Mouse (Mus musculus) liver, embryonic 14.5 days (tissue): Measurements from ENCODE around the gene Tnfaip3. TPM values are rescaled to one million over a fixed set of nuclear protein-coding genes. Genes with fewer than 3 reads are reported as not detected.

Experiments
- ATAC-seq: fragments of 200-750 bp; cut with Nextera tagmentation; 2 replicates; pipeline ENCODE4 v1.8.0; 2017; ENCODE audit warnings: moderate number of reproducible peaks, mild to moderate bottlenecking, moderate library complexity; ENCODE audit not compliant: insufficient read depth
- DNase-seq, 3 experiments: peaks; one replicate each; pipeline ENCODE4 v3.0.0-alpha.2; 2012 to 2013; ENCODE audit warnings: low read depth in 3 of 3, low spot score in 3 of 3
- H3K27ac ChIP-seq: fragments of 300-500 bp; sonication (generic); 2 replicates; pipeline ENCODE4 v1.5.1; 2014; ENCODE audit warnings: moderate library complexity, mild to moderate bottlenecking, control low read depth, inconsistent platforms
- H3K27me3 ChIP-seq: fragments of 300-500 bp; sonication (generic); 2 replicates; pipeline ENCODE4 v1.6.1; 2014; ENCODE audit warnings: mild to moderate bottlenecking, low read length, moderate library complexity; ENCODE audit not compliant: control insufficient read depth, insufficient read depth
- H3K36me3 ChIP-seq: fragments of 300-500 bp; sonication (generic); replicated peaks from 2 replicates; pipeline ENCODE4 v1.6.1; 2014; ENCODE audit warnings: low read depth; ENCODE audit not compliant: control insufficient read depth, insufficient read depth
- H3K4me1 ChIP-seq, 2 experiments: fragments of 200-500 bp in 1 of 2; fragments of 300-500 bp in 1 of 2; sonication (generic) in 1 of 2; replicated peaks; 2 replicates each; pipeline ENCODE4 v1.6.1; 2012 to 2014; ENCODE audit warnings: antibody characterized with exemption in 1 of 2, inconsistent platforms in 1 of 2, low read length in 1 of 2; ENCODE audit not compliant: control insufficient read depth in 2 of 2, insufficient read depth in 2 of 2
- H3K4me2 ChIP-seq: fragments of 300-500 bp; sonication (generic); 2 replicates; pipeline ENCODE4 v1.6.1; 2014; ENCODE audit warnings: low read depth, mild to moderate bottlenecking, control low read depth, moderate library complexity
- H3K4me3 ChIP-seq, 2 experiments: fragments of 200-500 bp in 1 of 2; fragments of 300-500 bp in 1 of 2; sonication (generic) in 1 of 2; 2 replicates each; pipeline ENCODE4 v1.5.1; 2012 to 2014; ENCODE audit warnings: low read depth in 2 of 2, low read length in 2 of 2, mild to moderate bottlenecking in 2 of 2, control low read depth in 1 of 2, inconsistent platforms in 1 of 2, moderate library complexity in 1 of 2; ENCODE audit not compliant: insufficient read depth in 1 of 2
- H3K9ac ChIP-seq: fragments of 300-500 bp; sonication (generic); replicated peaks from 2 replicates; pipeline ENCODE4 v1.6.1; 2014; ENCODE audit warnings: mild to moderate bottlenecking, control low read depth, moderate library complexity
- H3K9me3 ChIP-seq: fragments of 300-500 bp; sonication (generic); 2 replicates; pipeline ENCODE4 v1.6.1; 2016; ENCODE audit warnings: low read length, mixed read lengths; ENCODE audit not compliant: control insufficient read depth
- CTCF ChIP-seq: IDR thresholded peaks from 2 replicates; pipeline ENCODE4 v1.5.1; 2016; ENCODE audit warnings: antibody characterized with exemption, low read depth, control low read depth
- EP300 ChIP-seq: IDR thresholded peaks from 2 replicates; pipeline ENCODE4 v1.6.1; 2016; ENCODE audit warnings: antibody characterized with exemption, low read depth
- WGBS: fragments of 180-500 bp; shearing (Covaris S2); extraction: QIAGEN DNeasy Blood & Tissue Kit; methylation state at CpG from one replicate; pipeline ENCODE4 v1.1.7; 2014; ENCODE audit not compliant: insufficient replicate concordance; 5-methylcytosine and 5-hydroxymethylcytosine counted together
- polyA plus RNA-seq, 2 experiments: library from polyadenylated mRNA; depleted of rRNA in 1 of 2; stranded (reverse) in 1 of 2; unstranded in 1 of 2; fragments of >200 nt; fragmentation: Nextera tagmentation in 1 of 2; extraction: Ambion mirVana in 1 of 2; gene quantifications; 2 replicates each; pipeline versions ENCODE4 v1.2.1 to v1.2.3; 2012 to 2014

Gene Tnfaip3
- polyA plus RNA-seq, 2 experiments = 0.77 to 1.1 TPM

GRCm38 (mm10) chr10:18965601-18966000 is 49.9 kb downstream of the Tnfaip3 start:
- H3K4me2 ChIP-seq = no peak overlapping the region
- no peak overlapping the region for H3K4me3 ChIP-seq
- ATAC-seq (no peak), DNase-seq (no peak)
- WGBS = 66% methylated on average over 4 of the region's 4 CpGs
- no peaks in the 10 kb centered on the region for H3K4me1 ChIP-seq
- H3K9me3 ChIP-seq = no peaks in the 10 kb centered on the region
- no peak overlapping the region for H3K27ac ChIP-seq
- no peaks in the 10 kb centered on the region for H3K36me3 ChIP-seq
- TF ChIP-seq EP300 = no peak
- TF ChIP-seq CTCF = no peak
- no peak overlapping the region for H3K9ac ChIP-seq
- H3K27me3 ChIP-seq = no peaks in the 10 kb centered on the region

- H3K27ac ChIP-seq = no peak overlapping the region
- H3K36me3 ChIP-seq = no peaks in the 10 kb centered on the region
- H3K27me3 ChIP-seq = no peaks in the 10 kb centered on the region
- no peaks in the 10 kb centered on the region for H3K4me1 ChIP-seq
- no peak for DNase-seq
- no peak for ATAC-seq
- H3K9me3 ChIP-seq = no peaks in the 10 kb centered on the region
- 14% methylated on average over 7 of the region's 7 CpGs for WGBS
- no peak for TF ChIP-seq CTCF
- no peak for TF ChIP-seq EP300
- no peak overlapping the region for H3K4me2 ChIP-seq
- no peak overlapping the region for H3K9ac ChIP-seq
- H3K4me3 ChIP-seq = no peak overlapping the region
Observed at GRCm38 (mm10) chr10:18964856-18965255, 50.6 kb downstream of the Tnfaip3 start.

- no peaks in the 10 kb centered on the region for H3K4me1 ChIP-seq
- WGBS = 25% methylated on average over 14 of the region's 14 CpGs
- H3K27me3 ChIP-seq = no peaks in the 10 kb centered on the region
- no peak for ATAC-seq
- H3K9me3 ChIP-seq = no peaks in the 10 kb centered on the region
- DNase-seq = no peak
- TF ChIP-seq EP300 (no peak), CTCF (no peak)
- no peak overlapping the region for H3K4me3 ChIP-seq
- no peaks in the 10 kb centered on the region for H3K36me3 ChIP-seq
- no peak overlapping the region for H3K27ac ChIP-seq
- H3K4me2 ChIP-seq = no peak overlapping the region
- H3K9ac ChIP-seq = no peak overlapping the region
Observed at GRCm38 (mm10) chr10:18959777-18960492, 55.5 kb downstream of the Tnfaip3 start.

- Histone ChIP-seq H3K9ac (no peak overlapping the region), H3K9me3 (no peaks in the 10 kb centered on the region), H3K27me3 (no peaks in the 10 kb centered on the region), H3K4me3 (no peak overlapping the region), H3K36me3 (no peaks in the 10 kb centered on the region), H3K27ac (no peak overlapping the region), H3K4me2 (no peak overlapping the region), H3K4me1 (no peaks in the 10 kb centered on the region)
- ATAC-seq (no peak), DNase-seq (no peak)
- TF ChIP-seq CTCF (no peak; the same call in 1 of the 2 replicates), EP300 (no peak)
- WGBS = 8% methylated on average over 1 of the region's 1 CpGs
Observed at GRCm38 (mm10) chr10:18953706-18954071, 61.8 kb downstream of the Tnfaip3 start.

- H3K4me2 ChIP-seq = no peak overlapping the region
- no peak overlapping the region for H3K4me3 ChIP-seq
- ATAC-seq (no peak), DNase-seq (no peak)
- no peaks in the 10 kb centered on the region for H3K27me3 ChIP-seq
- H3K9me3 ChIP-seq = no peaks in the 10 kb centered on the region
- H3K9ac ChIP-seq = no peak overlapping the region
- no peak overlapping the region for H3K27ac ChIP-seq
- no peaks in the 10 kb centered on the region for H3K4me1 ChIP-seq
- H3K36me3 ChIP-seq = no peaks in the 10 kb centered on the region
- TF ChIP-seq EP300 (no peak), CTCF (no peak)
Observed at GRCm38 (mm10) chr10:18953011-18953705, 62.3 kb downstream of the Tnfaip3 start.

Other genes starting within 250 kb of the Tnfaip3 start
- gene Gm4922, start 228.9 kb downstream of the Tnfaip3 start, polyA plus RNA-seq (2012; rRNA removed) = not detected in 2 replicates
- gene Gm4922, start 228.9 kb downstream of the Tnfaip3 start, polyA plus RNA-seq (2014; fragmentation: Nextera tagmentation; extraction: Ambion mirVana) = not detected in 2 replicates
- gene Perp, start 170.6 kb downstream of the Tnfaip3 start, polyA plus RNA-seq (2012; rRNA removed) = 6.5 and 7.5 TPM in 2 replicates
- gene Perp, start 170.6 kb downstream of the Tnfaip3 start, polyA plus RNA-seq (2014; fragmentation: Nextera tagmentation; extraction: Ambion mirVana) = 14.6 and 15.7 TPM in 2 replicates